In the genomic region with DNA sequence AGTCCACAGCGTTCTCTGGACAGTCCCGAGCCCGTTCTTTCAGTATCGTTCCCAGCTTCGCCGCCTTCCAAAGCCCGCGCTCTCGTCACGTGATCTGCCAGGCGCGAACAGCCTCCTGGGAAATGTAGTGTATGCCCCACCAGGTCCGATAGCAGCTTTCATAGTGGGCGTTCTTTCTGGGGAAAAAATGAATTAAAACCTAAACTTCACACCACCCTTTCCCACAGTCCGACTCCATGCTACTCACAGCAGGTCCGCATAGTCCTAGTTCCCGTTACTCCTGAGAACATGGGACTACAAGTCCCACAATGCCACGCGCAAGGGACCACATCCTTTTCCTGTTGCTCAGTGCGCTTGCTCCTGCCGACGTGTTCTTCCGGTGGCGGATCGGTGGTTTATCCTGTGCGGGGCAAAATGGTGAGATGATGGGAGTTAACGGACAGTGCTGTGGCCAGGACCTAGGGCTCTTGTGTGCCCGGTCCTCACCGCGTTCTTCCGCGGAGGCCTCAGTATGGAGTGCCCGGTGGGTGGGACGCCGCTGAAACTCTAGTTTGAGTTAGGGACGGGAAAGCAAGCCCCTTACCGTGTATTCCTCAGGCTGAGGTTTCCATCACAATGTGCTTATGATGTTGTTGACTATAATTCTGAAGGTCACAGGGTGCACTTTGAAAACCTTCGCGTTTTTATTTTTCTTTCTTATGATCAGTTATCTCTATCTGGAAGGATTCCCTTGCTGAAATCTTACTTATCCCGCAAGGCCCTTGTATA, we compare ENCODE assay signal across 8 mouse cellular contexts. TPM values are rescaled to one million over a fixed set of nuclear protein-coding genes. Genes with fewer than 3 reads are reported as not detected.
DNase-seq lines count a peak whose midpoint lies in the region; ATAC-seq and TF ChIP-seq lines count a peak whose summit lies in the region.

Tmem258 (plus strand) TSS at position 167 of the 768 bp plus-strand sequence.
Fen1 (minus strand) TSS at position 322 of the 768 bp plus-strand sequence.

- DNase-seq in Patski (ENCODE audit: low read depth, low spot score), result peak; percentile 80
- DNase-seq in cerebellum, postnatal 25 days, result peak; percentile 94 to 96
- DNase-seq in frontal cortex, postnatal 36 days (ENCODE audit: low spot score in 2 of 2), result peak; percentile 91 to 95
- peak; percentile 91 for DNase-seq in left cerebral cortex, adult 11 months (ENCODE audit: low spot score)
- DNase-seq in lung, postnatal 4 days, result peak; percentile 91 to 93
- DNase-seq in retina, postnatal 7 days (ENCODE audit: low read depth, low spot score), result peak; percentile 87
- DNase-seq in urinary bladder, adult 2 months (ENCODE audit: low spot score), result peak; percentile 90

- TF ChIP-seq CTCF in Patski (IDR thresholded peaks at IDR 0.05), result no peak

- peak within 1 kb of the TSS; percentile 66 for H3K4me3 ChIP-seq in hindbrain, embryonic 15.5 days

- under 1% methylated on average over 40 of the region's 40 CpGs for WGBS in hindbrain, embryonic 15.5 days

- CTCF ChIA-PET in Patski (lab: Charles Lee), result no interaction called here

- H3K9ac ChIP-seq in hindbrain, embryonic 15.5 days, result peak within 1 kb of the TSS; percentile 75

- in situ Hi-C loops in Patski (cut with MboI; ENCODE audit: low pct_unique_long_range_greater_than_20kb), result loop anchor here (5.0 kb wide), 2 partner anchors 202 to 287 kb away; partner anchors contain the start of genes Best1 and Rab3il1

- H3K27ac ChIP-seq in hindbrain, embryonic 15.5 days (replicated peaks), result peak within 1 kb of the TSS; percentile 81

- peak within 1 kb of the TSS; percentile 82 for H3K4me2 ChIP-seq in hindbrain, embryonic 15.5 days

- no peaks in the 10 kb centered on the region for H3K27me3 ChIP-seq in Patski
- H3K27me3 ChIP-seq in hindbrain, embryonic 15.5 days, result no peaks in the 10 kb centered on the region

- peaks cover 27% of the 10 kb centered on the region for H3K36me3 ChIP-seq in hindbrain, embryonic 15.5 days

- peaks cover 16% of the 10 kb centered on the region for H3K4me1 ChIP-seq in hindbrain, embryonic 15.5 days (replicated peaks)

- no peaks in the 10 kb centered on the region for H3K9me3 ChIP-seq in hindbrain, embryonic 15.5 days

- POLR2A ChIA-PET in Patski (lab: Charles Lee), result interaction anchor here (0.6 to 0.9 kb wide), 2 partner anchors 161 to 1331 kb away, joined by 3 to 4 read pairs; no protein-coding TSS in a partner anchor

- ATAC-seq in Patski, result peak; percentile 87
- peak; percentile 92 for ATAC-seq in hindbrain, embryonic 15.5 days (ENCODE audit: low FRiP score, low read depth)

RNA-seq across cellular contexts. Expression of gene Tmem258, which starts in this region (rescaled TPM):
- polyA plus RNA-seq in Patski (2021), result 211 TPM
- 330 and 360 TPM in 2 replicates for polyA plus RNA-seq in hindbrain, embryonic 15.5 days (2015; fragmentation: Nextera tagmentation; extraction: Ambion mirVana)
- 77.0 and 87.9 TPM in 2 replicates for polyA plus RNA-seq in urinary bladder, adult 2 months (2012; rRNA removed)

RNA-seq across cellular contexts. Expression of gene Fen1, which starts in this region (rescaled TPM):
- 22.0 TPM for polyA plus RNA-seq in Patski (2021)
- 28.0 and 28.2 TPM in 2 replicates for polyA plus RNA-seq in hindbrain, embryonic 15.5 days (2015; fragmentation: Nextera tagmentation; extraction: Ambion mirVana)
- polyA plus RNA-seq in urinary bladder, adult 2 months (2012; rRNA removed), result 5.9 and 7.0 TPM in 2 replicates

Comparison
In these comparisons a context has a peak if more than half of its experiments do, and no peak if none do; other contexts are left out.
1. Peak in every context shown above with its lines: DNase-seq, ATAC-seq, H3K4me3 ChIP-seq and H3K27ac ChIP-seq.